Mouse (Mus musculus) granulocyte monocyte progenitor cell, adult 5-6 weeks (primary cell): ENCODE measurements around the gene Bcas2. TPM values are rescaled to one million over a fixed set of nuclear protein-coding genes. Genes with fewer than 3 reads are reported as not detected.

Source experiments
- ATAC-seq: replicated peaks from 2 replicates; pipeline ENCODE4 v1.8.0; 2016; ENCODE audit warnings: mild to moderate bottlenecking, moderate TSS enrichment, inconsistent platforms; ENCODE audit not compliant: poor library complexity, severe bottlenecking
- total RNA-seq, 2 experiments: library from RNA; stranded (forward) in 1 of 2; stranded (reverse) in 1 of 2; fragments of 200-712, 200-1000 nt in 1 of 2; fragments of >200 nt in 1 of 2; fragmentation: Nextera tagmentation in 1 of 2; gene quantifications; 2 replicates each; pipeline ENCODE4 v1.2.3; 2014 to 2017

The Bcas2 gene
- total RNA-seq (2014; fragmentation: Nextera tagmentation) (89.9 and 107 TPM in 2 replicates), total RNA-seq (2017) (136 and 172 TPM in 2 replicates)

GRCm38 (mm10) chr3:103171505-103172267 lies at the start of gene Bcas2:
TSS of gene Bcas2 (plus strand) at chr3:103171655.
- peak; percentile 79 for ATAC-seq

- no peak for ATAC-seq
Observed at GRCm38 (mm10) chr3:103123636-103124035, 47.8 kb upstream of the Bcas2 start.

- no peak for ATAC-seq
Observed at GRCm38 (mm10) chr3:103126138-103126537, 45.3 kb upstream of the Bcas2 start.

- no peak for ATAC-seq
Observed at GRCm38 (mm10) chr3:103127177-103127576, 44.3 kb upstream of the Bcas2 start.

GRCm38 (mm10) chr3:103127721-103128120 lies 43.7 kb upstream of the Bcas2 start:
- ATAC-seq = no peak

- ATAC-seq = no peak
Observed at GRCm38 (mm10) chr3:103128251-103128650, 43.2 kb upstream of the Bcas2 start.

GRCm38 (mm10) chr3:103129367-103130159 lies 41.9 kb upstream of the Bcas2 start:
- ATAC-seq = peak; percentile 36

- peak; percentile 97 for ATAC-seq
Observed at GRCm38 (mm10) chr3:103130236-103130751, 41.2 kb upstream of the Bcas2 start.

- no peak for ATAC-seq
Observed at GRCm38 (mm10) chr3:103133098-103133497, 38.4 kb upstream of the Bcas2 start.

GRCm38 (mm10) chr3:103136414-103137077 lies 34.9 kb upstream of the Bcas2 start:
- ATAC-seq = no peak

GRCm38 (mm10) chr3:103139047-103139446 lies 32.4 kb upstream of the Bcas2 start:
- no peak for ATAC-seq

GRCm38 (mm10) chr3:103140095-103140838 lies 31.2 kb upstream of the Bcas2 start:
- ATAC-seq = peak; percentile 85

- ATAC-seq = peak; percentile 31
Observed at GRCm38 (mm10) chr3:103141287-103141686, 30.2 kb upstream of the Bcas2 start.

- no peak; the same call in 1 of the 2 replicates for ATAC-seq
Observed at GRCm38 (mm10) chr3:103142366-103142765, 29.1 kb upstream of the Bcas2 start.

- no peak for ATAC-seq
Observed at GRCm38 (mm10) chr3:103145336-103145735, 26.1 kb upstream of the Bcas2 start.

GRCm38 (mm10) chr3:103145791-103146190 lies 25.7 kb upstream of the Bcas2 start:
- ATAC-seq = no peak

GRCm38 (mm10) chr3:103146330-103147166 lies 24.9 kb upstream of the Bcas2 start:
- ATAC-seq = no peak

GRCm38 (mm10) chr3:103147775-103148174 lies 23.7 kb upstream of the Bcas2 start:
- ATAC-seq = no peak

GRCm38 (mm10) chr3:103148941-103149340 lies 22.5 kb upstream of the Bcas2 start:
- peak; percentile 30; the same call in 1 of the 2 replicates for ATAC-seq
